Mouse (Mus musculus): ENCODE data around the gene Elmsan1.
A peak's percentile ranks its signal among the peaks of the same experiment; 100 is the strongest.
"Not testable (repeated sequence)": the region's sequence is repeated elsewhere in the genome, so short reads cannot be mapped to it uniquely, and the experiment has no call there.

Gene Elmsan1

DNA sequence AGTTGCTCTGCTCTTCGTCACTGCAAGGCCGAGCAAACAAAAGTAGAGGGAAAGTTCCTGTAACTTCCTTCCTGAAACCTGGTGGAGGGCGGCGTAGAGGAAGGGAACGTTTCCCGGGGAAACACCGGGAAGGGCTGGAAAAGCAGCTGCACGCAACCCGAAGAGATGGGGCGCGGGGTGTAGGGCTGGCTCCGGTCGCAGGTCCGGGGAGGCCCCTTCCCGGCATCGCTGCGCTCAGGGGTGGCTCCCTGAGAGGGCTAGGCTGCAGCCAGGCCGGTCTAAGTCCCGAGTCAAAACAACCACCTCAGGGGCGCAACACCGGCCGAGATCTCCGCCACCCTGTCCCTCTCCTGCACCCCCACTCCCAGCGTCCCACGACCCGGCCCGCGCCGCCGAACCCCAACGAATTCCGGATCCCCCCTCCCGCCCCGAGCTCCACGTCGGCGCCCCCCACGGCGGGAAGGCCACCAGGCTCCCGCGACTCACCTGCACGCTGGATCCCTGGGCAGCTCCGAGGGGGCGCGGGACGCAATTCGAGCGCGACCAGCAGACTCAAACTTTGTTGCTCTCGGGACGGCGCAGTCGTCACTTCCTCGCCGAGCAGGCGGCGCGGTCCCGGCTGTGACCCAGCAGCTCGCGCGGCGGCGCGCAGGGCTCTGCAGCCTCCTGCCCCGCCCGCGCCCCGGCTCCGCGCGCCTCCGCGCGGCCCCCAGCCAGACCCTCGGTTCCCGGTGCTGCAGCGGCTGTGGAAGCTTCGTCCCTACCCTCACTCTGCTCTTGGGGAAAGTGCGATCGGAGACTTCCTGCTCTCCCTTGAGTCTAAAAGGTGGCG lies at the start of gene Elmsan1:
Elmsan1 (minus strand) TSS at position 593 of the 832 bp plus-strand sequence.
- no peak for DNase-seq (ENCODE audit: low read depth)

DNA sequence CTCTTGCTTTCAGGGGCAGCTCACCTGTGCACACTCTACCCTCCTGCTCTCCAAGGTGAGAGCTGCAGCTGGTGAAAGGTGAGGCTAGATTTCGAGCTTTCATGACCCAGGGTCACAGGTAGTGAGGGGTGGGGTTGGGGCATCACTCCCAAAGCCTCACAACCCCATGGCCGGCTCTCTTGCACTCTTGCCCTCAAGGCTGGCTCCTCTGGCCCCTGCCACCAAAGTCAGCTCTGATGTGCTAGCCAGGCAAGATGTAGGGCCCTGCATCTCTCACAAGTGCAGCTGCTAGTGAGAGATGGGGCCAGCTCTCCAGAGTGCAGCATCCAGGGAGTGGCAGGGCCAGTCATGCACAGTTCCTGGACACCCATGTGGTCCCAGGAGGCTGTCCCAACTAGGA lies 48.6 kb upstream of the Elmsan1 start:
- DNase-seq (ENCODE audit: low read depth): no peak

DNA sequence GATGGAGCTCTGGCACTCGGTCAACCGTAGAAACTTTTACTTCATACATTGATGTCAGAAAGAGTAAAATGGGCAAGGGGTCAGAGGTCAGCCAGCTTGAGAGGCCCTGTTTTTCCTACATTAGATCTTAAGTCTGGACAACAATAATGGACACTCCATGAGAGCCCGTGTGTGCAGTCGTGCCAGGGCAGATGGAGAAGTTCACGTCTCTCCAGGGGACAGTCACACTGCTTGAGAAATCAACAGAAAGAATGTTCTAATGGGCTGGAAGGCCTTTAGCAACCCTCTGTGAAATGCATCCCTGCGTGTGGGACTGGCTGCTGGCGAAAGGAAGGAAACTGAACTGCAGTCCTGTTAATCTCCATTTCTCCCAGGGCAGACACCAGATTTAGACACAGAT lies 41.7 kb upstream of the Elmsan1 start:
- DNase-seq (ENCODE audit: low read depth): no peak

DNA sequence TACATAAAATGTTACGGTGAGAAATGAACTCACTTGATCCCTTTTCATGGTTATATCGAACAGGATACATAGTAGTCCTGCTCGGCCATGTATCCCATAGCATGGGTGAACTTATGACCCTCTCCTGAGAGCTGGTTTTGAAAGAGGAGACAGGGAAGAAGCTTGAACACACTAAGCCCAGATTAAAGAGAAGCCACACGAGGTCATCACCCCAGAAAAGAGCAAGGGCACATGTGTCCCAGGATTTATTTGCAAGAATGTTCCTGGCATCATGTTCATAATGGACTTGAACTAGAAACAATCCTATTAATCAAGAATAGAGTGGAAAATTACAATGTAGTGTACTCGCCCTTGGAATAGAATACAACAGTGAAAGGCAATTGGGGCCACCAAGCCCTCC lies 36.2 kb upstream of the Elmsan1 start:
- no peak for DNase-seq (ENCODE audit: low read depth)

DNA sequence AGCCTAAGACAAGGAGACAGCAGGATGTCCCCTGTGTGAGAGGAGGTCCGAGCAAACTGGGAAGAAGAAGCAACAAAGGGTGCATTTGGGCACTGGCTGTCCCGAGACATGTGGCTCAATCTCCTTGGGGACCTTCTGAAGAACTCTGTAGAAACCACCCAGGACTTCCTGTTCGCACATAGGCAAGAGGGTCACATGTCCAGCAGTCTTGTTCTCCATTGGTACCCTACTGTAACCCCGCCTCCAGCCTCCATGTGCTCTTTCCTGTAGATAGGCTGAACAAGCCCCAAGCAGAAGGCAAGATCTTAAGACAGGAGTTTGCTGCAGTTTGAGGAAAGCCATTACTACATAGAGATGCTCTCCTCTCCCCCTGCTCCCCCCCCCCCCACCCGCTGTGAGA lies 34.1 kb upstream of the Elmsan1 start:
- no peak for DNase-seq (ENCODE audit: low read depth)

DNA sequence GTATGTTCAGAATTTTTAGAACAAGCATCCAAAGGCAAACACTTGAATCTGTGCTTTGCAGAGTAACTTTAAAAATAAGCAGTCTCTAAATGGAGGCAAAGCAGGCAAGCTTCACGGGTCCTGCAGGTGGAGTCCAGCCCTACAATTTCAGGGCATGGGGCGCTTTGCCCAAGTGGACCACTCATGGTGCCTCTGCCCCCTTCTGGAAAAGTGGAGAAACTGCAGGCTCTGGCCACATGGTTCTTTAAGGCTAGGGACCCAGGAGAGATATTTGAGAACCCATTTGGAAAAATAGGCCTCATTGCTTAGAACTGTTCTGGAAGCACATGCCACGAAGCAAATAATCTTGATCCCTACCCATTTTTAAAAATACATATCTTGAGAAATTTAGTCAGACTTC lies 30.5 kb upstream of the Elmsan1 start:
- DNase-seq (ENCODE audit: low read depth): peak; percentile 49

DNA sequence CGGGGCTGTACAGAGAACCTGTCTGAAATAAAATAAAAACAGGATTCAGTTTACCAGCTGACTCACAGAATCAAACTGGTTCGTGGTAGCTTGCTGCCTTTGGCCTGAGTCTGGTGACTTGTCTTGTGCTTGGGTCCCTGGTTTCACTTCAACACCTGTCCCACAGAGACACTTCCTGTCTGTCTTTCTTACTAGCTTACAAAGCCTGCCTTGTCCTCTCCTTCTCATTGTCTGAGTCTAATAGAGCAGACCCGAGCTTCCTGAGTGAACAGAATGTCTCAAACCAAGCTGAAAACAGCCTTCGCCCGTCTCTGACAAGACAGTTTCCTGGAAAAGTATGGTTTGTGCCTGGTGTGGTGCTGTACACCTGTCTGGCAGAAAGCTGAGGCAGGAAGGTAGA lies 27.0 kb upstream of the Elmsan1 start:
- no peak for DNase-seq (ENCODE audit: low read depth)

DNA sequence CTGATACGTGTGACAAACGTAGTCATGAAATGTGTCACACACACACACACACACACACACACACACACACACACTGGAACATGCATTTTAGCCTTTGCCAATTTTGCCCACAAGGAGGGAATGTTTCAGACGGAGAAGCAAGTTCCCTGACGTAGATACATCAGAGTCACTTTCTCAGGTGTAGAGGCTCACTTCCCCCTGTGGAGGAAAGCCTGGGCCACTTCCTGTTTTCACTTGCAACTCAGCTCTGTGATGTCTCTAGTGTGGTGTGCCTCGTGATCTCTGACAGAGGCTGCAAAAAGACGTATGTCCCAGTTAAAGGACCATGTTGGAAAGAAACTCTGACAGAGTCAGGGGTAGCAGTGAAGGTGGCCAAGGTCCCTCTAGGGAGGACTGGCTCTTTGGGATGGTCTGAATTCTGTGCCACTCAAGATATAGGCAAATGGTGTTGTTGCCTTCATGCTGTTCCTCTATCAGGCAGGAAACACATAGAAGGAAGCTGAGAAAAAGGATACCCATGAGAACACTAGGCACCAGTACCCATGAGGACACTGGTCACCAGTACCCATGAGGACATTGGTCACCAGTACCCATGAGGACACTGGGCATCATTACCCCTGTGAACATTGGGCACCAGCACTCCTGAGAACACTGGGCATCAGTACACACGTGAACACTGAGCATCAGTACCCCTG lies 24.5 kb upstream of the Elmsan1 start:
- no peak for DNase-seq (ENCODE audit: low read depth)

DNA sequence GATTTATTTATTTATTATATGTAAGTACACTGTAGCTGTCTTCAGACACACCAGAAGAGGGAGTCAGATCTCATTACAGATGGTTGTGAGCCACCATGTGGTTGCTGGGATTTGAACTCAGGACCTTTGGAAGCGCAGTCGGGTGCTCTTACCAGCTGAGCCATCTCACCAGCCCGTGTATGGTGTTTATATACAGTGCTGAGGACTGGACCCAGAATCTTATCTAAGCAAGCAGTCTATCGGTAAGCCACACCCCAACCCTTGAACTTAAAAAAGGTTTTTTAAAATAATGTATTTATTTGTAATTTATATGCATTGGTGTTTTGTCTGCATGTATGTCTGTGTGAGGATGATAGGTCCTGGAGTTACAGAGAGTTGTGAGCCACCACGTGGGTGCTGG lies 18.4 kb upstream of the Elmsan1 start:
- DNase-seq (ENCODE audit: low read depth): not testable (repeated sequence)

DNA sequence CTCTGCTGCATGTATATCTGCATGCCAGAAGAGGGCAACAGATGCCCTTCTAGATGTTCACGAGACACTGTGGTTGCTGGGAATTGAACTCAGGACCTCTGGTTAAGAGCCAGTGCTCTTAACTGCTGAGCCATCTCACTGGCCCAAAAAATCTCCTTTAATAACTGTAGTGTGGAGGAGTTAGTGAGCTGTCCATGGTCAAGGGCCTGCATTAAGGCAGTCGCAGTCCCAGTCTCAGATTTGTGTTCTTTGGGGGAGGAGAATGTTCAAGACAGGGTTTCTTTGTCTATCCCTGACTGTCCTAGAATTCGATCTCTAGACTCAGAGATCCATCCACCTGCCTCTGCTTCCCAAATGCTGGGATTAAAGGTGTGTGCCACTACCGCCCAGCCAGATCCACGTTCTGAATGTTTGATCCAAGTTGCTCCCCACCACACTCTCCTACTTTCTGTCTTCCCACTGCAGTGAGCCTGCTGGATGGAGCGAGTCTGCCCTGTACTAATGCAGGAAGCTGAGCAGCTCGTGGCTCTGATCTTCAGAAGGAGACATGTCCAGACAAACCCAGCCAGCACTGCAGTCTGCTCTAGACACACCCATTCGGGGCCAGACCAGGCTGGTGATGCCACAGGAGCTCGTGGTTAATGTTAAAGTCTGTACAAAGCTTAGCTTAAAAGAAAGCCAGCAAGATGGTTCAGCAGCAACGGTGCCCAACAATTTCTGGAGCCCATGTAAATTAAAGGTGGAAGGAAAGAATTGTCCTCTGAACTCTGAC lies 17.5 kb upstream of the Elmsan1 start:
- DNase-seq (ENCODE audit: low read depth): no peak

DNA sequence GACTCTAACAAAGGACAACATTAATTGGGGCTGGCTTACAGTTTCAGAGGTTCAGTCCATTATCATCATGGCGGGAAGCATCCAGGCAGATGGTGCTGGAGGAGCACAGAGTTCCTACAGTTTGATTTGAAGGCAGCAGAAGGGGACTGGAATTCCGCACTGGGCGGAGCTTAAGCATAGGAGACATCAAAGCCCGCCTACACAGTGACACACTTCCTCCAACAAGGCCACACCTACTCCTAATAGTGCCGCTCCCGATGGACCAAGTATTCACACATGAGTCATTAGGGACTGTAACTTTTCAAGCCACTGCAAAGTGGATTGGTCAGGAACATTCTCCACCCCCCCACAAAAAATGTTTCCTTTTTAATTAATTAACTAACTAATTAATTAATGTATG lies 16.9 kb upstream of the Elmsan1 start:
- no peak for DNase-seq (ENCODE audit: low read depth)

DNA sequence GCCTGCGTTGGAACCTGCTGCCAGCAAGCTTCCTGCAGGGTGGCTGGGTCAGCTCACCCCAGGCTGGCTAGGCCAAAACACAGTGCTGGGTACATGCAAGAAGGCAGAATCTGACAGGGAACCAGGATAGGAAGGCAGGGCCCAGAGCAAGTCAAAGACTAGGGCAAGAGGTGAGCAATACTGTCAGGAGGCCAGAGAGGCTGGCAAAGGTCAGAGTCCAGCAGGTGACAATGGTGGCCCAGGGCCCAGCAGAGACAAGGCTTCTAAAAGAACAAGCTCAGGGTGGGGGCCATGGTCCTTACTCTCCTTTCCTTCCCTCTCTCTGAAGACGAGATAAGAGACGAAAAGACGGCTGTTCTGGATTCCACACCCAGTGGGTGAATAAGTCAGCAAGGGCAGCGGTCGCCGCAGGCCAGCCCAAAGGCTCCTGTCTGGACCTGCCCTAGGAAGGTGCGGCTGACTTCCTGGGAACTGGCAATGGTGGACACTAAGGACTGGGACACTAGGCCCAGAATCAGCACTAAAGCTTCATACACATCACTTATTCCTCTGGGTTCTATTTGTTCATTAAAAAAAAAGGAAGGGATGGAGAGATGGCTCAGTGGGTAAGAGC lies 14.9 kb upstream of the Elmsan1 start:
- DNase-seq (ENCODE audit: low read depth): no peak

DNA sequence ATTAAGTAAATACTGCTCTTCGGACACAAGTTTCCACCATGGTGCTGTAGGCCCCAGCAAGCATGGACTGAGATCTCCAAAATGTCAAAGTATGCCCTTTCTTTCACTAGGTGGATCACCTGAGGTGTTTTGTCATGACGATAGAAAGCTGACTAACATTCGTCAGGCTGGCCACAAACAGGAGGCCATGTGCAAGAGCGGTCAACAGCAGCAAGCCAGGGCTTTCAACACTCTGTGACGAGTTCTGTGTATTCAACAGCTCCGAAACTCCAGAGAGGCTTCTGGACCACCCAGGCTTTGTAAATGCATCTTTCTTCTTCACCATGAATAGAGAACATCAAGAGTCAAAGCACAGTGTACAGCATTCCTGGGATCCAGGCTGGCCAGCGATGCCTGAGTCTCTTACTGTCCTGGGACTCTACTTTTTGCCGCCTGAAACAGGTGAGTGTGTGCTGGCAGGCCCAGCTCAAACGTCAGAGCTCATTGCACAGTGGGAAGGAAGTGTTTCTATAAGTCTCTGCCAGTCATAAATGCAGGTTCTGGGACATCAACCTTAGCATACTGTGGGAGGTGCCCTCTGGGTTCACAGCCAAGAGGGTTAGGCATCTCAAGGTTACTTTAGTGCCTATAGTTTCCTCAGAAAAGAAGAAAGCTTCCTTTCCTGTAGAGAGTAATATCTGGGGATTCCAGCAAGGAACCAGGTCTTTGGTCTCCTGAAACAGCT lies 7.6 kb upstream of the Elmsan1 start:
- DNase-seq (ENCODE audit: low read depth): no peak

DNA sequence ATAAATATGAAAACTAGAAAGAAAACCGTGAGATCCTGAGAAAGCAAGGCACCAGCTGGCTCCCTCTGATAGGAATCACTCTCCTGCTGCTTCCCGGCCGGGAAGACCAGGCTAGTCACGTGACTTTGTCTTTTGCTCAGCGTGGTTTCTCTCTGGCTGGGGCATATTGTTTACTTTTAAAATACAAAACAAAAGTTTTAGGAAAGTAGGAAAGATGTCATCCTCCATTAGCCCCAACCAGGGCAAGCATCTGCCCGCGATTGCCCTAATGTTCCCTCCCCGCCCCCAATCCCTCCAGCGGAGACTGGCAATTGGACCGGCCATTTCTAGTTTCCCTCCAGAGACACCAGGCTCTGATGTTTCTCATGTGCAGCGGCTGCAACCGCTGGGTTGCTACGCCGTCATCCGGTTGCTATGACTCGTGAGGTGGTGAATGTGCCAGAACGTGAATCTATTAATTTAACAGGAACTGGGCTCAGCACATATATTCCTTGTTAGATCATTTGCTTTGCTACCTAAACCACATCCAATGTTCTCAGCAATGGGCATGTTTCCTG lies 3.8 kb upstream of the Elmsan1 start:
- DNase-seq (ENCODE audit: low read depth): peak; percentile 93

DNA sequence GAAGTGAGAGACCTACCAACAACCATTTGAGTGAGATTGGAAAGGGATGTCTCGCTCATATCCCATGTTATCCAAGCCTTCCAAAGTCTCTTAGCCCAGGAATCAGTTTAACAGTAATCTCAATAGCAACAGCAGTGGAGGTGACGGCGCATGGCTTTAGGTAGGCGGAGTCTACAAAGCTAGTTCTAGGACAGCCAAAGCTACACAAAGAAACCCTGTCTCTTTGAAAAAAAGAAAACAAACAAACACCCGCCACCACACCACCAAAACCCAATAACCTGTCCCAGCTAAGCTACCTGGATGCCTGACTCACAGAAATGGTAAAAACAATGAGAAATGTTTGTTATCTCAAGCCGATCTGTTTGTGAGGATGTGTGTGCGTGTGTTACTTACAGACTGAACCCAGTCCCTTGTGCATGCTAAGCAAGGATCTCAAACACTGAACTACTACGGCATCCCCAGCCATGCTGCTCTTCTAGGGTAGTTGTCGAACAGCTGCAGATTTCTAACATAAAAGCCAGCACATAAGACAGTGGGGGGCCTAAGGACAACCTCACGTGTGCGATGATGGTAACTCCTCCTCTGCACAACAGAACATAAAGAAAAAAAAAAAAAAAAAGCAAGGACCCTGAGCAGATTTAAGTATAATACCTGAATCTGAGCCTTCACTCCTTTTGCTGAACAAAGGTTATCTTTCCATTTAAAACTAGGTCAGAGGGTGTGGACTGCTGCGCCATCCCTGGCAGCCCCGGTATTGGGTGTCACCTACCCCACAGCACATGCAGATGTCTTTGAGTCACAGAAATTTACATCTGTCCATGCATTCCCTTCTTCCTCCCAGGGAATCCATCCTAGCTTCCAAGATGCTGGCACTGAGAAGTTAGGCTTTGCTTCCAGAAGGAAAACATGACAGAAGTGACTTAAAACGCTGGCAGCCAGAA lies 2.5 kb upstream of the Elmsan1 start:
- no peak for DNase-seq (ENCODE audit: low read depth)

DNA sequence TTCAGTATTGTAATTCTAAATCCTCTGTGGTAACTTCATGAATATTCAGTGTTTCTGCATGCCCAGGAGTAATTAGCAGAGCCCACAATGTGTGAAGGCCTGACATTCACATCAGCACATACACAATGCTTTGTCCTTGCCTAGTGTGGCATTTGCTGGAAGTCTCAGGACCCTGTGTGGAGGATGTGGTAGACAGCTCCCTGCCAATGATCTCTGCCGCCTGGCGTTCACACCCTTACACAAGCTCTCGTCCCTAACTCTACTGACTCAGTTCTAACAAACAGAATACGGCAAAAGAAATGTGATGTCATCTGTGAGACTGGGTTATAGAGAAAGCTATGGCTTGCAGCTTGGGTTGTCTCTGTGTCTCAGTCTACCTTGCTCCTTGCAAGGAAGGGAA lies 1.8 kb upstream of the Elmsan1 start:
- DNase-seq (ENCODE audit: low read depth): no peak

DNA sequence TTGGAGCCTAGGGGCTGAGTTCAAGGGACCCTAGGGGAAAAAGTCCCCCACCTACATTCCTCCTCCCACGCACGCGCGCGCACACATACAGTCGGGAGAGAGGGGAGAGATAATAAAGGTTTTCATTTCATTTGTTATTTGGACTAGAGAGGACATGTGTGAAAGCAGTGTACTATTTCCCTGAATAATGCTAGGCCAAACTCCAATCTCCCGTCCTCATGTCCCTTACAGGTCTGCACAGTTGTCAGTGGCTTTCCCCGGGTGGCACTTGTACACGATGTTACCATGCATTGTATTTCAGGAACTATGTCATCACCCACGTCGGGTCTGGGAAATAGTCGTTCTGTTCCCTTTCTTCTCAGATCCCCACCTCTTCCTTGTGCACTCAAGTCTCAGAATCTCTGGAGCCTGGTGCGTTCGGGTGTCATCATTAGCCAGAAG lies 460 bp upstream of the Elmsan1 start:
- no peak for DNase-seq (ENCODE audit: low read depth)

DNA sequence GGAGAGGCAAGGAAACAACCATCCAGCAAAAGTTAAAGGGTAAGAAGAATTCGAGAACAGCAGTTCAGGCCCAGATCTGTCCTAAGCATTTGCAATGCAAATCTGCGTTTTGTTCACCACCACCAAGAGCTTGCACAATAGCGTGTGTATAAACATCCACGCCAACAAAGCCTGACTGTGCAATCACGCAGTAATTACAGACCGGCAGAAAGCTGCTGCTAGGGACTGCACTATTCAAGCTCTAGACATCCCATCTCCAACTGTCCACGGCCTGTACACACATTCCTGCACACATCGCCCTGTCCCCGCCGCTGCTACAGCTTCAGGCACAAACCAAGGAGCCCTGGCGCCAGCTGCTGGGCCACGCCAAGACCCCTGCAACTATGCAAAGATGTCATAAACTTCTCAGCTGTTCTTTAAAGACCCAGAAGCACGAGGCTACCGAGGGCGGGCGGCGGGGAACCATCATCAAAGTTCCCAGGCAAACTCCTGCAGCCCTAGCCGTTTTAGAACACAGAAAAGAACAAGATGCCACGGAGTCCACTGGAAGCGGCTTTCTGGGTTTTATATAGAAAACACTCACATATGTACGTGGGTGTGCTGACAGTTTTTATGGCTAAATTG lies 1.1 kb downstream of the Elmsan1 start:
- no peak for DNase-seq (ENCODE audit: low read depth)

DNA sequence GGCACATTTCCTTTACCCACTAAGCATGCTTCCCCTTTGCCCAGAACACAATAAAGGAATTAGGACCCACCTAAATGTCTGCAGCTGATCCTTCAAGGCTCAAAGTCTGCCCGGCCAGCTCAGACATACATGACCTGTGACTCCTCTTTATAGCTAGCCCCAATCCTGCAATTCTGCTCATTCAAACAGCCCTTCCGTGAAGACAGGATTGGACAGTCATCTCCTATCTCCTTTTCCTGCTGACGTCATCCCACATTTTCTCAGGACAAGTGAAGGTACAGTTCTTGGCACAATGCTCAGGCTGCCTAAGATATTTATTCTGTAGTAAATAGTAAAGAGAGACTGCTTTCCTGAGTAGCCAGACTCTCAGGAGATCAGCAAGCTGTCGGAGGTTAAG lies 1.6 kb downstream of the Elmsan1 start:
- DNase-seq (ENCODE audit: low read depth): no peak
